Mouse (Mus musculus) gastrocnemius, postnatal 14 days (tissue): ENCODE results near the gene Tollip. TPM values are rescaled to one million over a fixed set of nuclear protein-coding genes. Genes with fewer than 3 reads are reported as not detected.

Source experiments
- DNase-seq: peaks from one replicate; pipeline ENCODE4 v3.0.0; 2021; ENCODE audit warnings: mixed read lengths
- intact Hi-C: fragments of 180-260 bp; cut with DNase I; formaldehyde crosslinking; loops from one replicate; pipeline ENCODE4 v1.15.1; 2025; ENCODE audit warnings: low total_unique reads
- long read RNA-seq, 2 experiments: library from polyadenylated mRNA; stranded (forward); transcript quantifications; one replicate each; pipeline ENCODE4 v2.0.0; 2021
- total RNA-seq, 2 experiments: library from RNA; stranded (reverse); gene quantifications; 2 replicates each; pipeline ENCODE4 v1.2.3; 2021

Gene Tollip
- 10 to 100 TPM; 24.7 to 25.6 TPM for total RNA-seq
- long read RNA-seq, experiment 1, transcript Tollip-203 (7 exons, 1,892 nt) = minor isoform, 6 of 50 reads
- long read RNA-seq, experiment 1, transcript Tollip-201 (6 exons, 3,788 nt) = major isoform, 36 of 50 reads
- long read RNA-seq, experiment 1, partial matches to known transcripts = 8 of 50 reads
- long read RNA-seq, experiment 1, other reads (novel, unspliced or antisense) = 0 of 50 reads
- long read RNA-seq, experiment 2, transcript Tollip-201 (6 exons, 3,788 nt) = major isoform, 46 of 54 reads
- long read RNA-seq, experiment 2, transcript Tollip-203 (7 exons, 1,892 nt) = minor isoform, 5 of 54 reads
- long read RNA-seq, experiment 2, partial matches to known transcripts = 0 of 54 reads
- long read RNA-seq, experiment 2, other reads (novel, unspliced or antisense) = 3 of 54 reads

DNA sequence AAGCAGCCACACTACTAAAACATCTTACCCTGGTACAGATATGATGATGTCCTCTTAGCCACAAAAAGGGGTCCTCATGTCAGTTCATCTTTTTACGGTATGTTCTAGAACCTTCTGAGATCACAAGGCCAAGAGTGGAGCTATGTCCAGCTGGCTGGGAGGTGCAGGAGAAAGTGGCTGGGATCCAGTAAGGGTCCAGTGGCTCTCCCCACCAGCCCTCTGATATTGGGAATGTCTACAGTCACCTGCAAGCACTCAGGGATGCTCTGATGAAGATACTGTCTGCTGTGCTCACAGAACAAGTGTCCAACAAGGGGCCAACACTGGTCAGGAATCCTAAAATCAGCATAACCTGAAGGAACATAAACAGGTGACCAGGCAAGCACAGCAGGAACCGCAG, at the start of gene Tollip:
Tollip (minus strand) TSS at position 101 of the 400 bp plus-strand sequence.
- intact Hi-C loops = no loop called here
- no peak for DNase-seq

DNA sequence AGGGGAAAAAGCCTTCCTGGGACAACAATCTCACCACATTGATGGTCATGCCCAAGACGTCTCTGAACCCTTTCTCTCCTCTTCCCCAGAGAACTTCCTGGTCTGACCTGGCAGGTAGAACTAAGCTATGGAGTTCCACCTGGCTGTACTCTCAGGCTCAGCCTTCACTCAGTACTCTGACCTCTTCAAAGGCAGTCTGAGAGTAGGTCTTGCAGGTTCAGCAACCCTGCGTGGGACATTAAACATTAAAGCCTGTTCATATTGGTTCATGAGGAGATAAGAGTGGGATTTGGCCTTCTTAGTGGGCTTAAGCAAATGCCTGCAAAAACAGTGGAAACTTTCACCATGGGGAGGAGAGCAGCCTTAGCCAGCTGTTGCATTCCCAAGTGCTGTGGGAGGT, 48.0 kb upstream of the Tollip start:
- intact Hi-C loops = no loop called here
- no peak for DNase-seq

DNA sequence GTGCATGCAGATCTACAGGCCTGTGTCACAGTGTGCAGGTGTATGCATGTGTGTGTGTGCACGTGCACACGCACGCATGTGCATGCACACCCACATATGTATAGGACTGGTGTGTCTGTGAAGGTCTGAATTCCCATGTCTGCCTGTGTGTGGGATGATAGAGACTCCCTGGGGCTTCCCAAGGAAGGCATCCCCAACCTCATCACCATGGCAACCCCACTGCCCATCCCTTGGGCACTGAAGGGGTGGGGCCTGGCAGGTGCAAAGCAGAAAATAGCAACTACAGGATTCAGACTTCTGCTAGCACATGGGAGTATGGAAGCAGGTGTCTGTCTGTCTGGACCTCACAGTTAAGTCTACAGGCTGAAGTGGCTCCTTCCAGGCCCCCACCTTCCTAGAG, 44.2 kb upstream of the Tollip start:
- DNase-seq = no peak
- intact Hi-C loops = no loop called here

DNA sequence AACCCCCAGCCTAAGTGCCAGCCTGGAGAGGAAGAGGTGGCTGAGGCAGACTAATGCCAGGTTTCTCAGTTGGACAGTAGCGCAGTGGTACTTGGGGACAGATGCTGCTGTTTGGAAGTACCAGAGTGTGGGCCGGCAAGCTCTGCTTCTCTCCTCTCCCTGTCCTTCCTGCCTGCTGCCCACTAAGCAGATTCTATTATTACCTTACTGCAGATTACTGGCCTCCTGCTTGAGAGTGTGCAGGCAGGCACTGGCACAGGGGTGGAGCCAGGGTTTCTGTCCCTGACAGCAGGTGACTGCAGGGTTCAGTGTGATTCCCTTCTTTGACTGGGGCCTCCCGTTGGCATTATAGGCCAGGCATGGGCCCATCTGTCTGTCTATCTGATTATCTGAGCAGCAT, 43.2 kb upstream of the Tollip start:
- intact Hi-C loops = no loop called here
- DNase-seq = no peak

GRCm38 (mm10) chr7:141960926-141961325, 42.6 kb upstream of the Tollip start:
- intact Hi-C loops = no loop called here
- no peak for DNase-seq

GRCm38 (mm10) chr7:141959133-141959532, 40.8 kb upstream of the Tollip start:
- intact Hi-C loops = no loop called here

DNA sequence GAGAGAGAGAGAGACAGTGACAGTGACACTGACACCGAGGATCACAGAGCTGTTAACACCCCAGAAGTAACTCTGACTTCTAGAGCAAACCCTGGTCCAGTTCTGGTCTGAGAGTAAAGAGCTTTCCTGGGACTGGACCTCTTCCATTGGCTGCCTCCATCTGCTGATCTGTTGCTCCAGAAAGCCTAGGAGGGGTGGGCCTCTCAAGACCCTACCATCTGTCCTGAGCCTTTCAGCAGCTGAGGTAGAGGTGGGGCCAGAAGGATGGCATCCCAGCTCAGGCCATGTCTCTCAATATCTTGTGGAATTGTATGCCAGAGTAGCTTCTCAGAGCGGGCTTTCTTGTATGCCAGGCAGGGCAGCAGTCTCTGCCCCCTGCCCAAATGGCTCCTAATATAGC, 39.9 kb upstream of the Tollip start:
- intact Hi-C loops = no loop called here
- DNase-seq = no peak

More at GRCm38 (mm10) chr7:141959133-141959532, 40.8 kb upstream of the Tollip start:
- DNase-seq = no peak

DNA sequence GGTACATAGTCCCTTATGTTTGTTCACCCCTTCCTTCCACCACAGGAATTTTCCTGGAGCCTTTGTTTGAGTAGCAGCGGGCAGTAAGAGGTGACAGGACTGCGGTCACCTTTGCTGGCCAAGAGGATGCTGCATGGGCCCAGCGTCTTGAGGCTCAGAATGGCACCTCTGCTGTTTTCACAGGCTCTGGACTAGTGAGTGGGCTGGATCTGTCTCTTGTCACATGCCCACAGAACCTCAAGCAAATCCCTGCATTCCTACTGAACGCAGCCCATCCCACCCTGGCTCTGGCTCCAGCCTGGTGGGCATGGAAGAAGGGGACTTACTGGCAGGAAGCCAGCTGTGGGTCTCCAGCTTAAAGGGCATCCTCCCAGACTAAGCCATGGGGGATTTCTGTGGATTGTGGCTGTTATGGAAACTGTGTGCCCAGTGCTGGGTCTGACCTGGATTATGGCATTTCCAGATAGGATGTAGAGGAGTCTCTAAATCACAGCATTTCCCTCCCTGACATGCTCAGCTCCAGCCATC, 39.3 kb upstream of the Tollip start:
- intact Hi-C loops = no loop called here
- DNase-seq = no peak

DNA sequence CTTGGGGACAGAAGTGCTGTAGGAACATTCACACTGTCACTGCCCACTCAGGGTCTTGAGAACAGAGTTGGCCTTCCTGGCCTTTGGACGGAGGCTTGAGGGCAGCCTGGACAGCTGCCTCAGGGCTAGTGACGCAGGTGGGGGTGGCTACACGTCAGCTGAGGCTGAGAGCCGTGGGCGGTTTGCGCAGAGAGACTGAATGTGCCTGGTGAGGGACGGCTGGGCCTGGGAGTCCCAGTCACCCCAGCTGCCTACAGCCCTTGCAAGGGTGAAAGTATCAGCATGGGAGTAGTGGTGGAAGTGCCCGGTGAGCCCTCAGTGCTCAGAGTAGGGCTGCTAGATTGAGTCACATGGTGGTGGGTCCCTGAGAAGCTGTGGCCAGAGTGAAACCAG, 37.9 kb upstream of the Tollip start:
- no peak for DNase-seq
- intact Hi-C loops = no loop called here

DNA sequence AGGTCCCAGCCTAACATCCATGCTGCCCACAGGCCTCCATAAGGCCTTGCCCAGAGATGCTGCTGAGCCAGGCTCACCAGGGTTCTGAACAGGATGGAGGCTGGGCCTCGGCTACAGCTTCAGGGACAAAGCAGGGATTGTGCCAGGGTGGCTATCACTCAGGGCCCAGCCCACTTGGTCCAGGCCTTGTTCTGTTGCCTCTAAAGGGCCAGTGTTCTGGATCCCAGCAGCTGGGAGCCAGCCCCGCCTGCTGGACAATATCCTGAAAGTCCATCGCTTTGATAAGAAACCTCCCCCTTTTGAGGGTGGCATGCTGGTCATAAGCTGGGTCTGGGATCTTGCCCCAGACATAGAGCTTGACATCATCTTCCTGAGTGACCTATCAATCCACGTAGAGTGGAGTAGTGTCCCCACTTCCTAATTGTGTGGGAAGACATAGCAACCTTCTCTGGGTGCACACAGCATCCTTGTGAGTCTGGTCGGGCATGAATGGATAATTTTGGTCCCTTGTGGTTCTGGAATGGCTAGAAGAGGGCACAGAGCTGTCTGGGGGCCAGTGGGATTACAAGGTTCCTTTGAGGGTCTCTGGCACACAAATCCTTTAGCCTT, 37.4 kb upstream of the Tollip start:
- DNase-seq = no peak
- intact Hi-C loops = no loop called here

DNA sequence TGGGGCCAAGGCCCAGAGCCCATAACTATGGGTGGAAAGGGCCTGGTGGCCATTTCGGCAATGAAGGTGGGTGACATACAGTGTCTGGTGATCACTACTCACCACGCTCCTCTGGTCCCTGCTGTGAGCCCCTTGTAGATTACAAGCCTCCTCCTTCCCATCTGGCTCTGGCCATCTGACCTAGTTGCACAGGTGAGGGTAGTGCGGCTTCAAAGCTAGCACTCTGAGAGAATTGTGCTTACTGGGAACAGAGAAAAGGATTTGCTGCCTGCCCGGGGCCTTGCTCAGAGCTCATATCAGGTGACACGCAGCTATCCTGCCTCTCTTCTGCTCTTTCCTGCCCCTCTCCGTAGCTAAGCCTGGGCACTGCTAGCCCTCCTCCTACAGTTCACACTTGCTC, 35.3 kb upstream of the Tollip start:
- no peak for DNase-seq
- intact Hi-C loops = no loop called here

DNA sequence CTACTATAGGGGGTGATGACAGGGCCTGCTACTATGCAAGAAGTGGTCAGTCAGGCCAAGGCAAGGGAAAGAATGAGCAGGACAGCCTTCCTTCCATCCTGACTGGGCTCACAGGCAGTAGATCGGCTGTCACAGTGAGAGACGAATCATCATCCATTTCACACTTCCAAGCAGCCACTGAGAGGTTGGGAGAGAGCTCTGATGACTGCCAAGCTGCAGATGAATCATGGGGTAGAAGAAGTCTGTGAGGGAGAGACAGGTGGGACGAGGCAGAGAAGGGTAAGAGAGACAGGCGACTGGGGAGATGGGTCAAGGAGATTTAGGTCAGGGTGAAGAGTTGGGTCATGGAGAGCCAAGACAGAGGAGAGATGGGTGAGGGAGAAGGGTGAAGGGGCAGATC, 34.6 kb upstream of the Tollip start:
- intact Hi-C loops = no loop called here
- no peak for DNase-seq

DNA sequence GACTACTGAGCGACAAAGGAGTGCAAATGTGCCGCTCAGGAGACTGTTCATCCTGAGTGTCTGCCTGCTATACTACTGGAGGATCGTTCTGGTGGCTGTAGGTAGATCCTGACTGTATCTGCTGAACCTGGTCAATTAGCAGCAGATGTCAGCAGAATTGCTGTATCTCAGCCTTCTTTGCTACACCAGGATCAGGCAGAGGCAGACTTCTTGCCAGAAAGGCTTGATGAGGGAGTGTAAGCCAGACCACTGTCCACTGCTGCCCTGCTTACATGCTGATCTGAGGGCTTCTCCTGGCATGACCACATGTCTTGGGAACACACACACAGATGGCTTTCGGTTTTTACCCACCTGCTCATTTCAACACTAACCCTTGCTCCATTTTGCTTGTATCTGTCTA, 33.5 kb upstream of the Tollip start:
- intact Hi-C loops = no loop called here
- DNase-seq = no peak

- intact Hi-C loops = no loop called here
- no peak for DNase-seq
These were observed 32.1 kb upstream of the Tollip start for GRCm38 (mm10) chr7:141950104-141951013.

DNA sequence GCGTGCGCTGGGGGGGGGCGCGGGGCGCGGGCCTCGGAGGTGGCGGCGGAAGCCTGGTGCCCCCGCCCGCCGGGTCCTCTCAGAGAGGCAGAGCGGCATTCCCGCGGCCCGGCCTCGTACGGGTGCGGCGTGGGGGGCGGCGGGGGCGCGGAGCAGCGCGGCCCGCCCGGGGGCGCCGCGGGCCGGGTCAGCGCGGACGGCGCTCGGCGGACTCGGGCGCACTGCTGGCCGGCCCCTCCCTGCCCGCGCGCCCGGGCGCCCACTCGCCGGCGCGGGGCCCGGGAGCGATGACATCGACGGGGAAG, 31.4 kb upstream of the Tollip start:
- intact Hi-C loops = no loop called here
- no peak for DNase-seq

DNA sequence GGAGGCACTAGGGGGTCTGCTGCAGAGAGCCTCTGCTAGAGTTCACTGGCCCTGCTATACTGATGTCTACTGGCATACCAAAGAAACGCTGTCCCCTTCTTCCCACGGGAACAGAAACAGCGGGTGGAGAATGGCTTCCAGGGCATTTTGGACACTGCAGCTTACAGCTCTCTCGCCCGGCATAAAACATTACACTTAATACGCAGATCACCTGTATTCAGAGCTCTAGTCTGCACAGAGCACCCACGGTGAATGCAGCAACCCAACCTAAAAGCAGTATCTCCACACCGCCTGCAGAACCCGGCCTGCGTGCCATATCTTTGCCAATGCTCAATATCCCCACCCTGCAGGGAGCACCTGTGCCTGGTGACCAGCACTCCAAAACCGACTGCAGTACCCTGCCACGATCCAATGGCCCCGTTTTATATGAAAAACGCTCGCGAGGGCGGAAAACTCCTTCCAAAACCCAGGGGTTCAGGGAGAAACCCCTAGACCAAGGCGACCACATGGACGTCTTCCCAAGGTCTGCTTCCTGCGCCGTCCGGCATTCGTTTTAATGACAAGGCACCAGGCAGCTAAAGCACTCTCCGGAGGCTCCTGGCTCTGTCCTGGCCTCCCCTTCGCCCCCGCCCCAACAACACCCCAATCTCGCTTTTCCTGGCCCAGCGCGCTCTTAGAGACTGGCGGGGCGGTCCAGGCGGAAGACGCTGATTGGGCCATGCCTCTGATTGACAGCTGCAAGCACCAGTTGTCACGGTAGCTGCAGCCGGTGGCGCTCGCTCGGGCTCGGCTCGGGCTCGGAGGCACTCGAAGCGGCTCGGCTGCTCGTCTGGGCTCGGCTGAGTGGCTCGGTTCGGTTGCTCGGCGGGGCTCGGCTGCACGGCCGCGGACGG, 30.8 kb upstream of the Tollip start, which contains the start of gene Brsk2:
Brsk2 (plus strand) TSS at position 846 of the 893 bp plus-strand sequence.
- intact Hi-C loops = no loop called here
- peak; percentile 94 for DNase-seq

DNA sequence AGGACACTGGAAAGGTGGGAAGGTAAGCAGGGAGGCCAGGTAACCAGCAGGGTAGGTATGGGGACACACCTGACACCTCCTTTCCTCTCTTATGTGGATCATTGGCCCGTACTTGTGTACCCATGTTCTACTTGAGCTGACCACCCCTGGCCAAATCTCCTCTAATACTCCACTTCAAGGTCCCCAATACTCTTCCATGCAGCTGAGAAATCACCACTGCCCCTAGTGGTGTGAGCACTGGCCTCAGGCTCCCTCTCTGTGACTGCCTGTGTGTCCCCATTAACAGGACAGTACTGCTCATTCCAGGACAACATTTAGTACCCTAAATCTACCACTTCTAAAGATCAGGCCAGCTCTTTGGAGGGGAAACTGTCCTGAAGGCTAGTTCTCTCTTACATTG, 29.7 kb upstream of the Tollip start:
- no peak for DNase-seq
- intact Hi-C loops = no loop called here

GRCm38 (mm10) chr7:141947512-141947911, 29.2 kb upstream of the Tollip start:
- DNase-seq = no peak
- intact Hi-C loops = no loop called here

DNA sequence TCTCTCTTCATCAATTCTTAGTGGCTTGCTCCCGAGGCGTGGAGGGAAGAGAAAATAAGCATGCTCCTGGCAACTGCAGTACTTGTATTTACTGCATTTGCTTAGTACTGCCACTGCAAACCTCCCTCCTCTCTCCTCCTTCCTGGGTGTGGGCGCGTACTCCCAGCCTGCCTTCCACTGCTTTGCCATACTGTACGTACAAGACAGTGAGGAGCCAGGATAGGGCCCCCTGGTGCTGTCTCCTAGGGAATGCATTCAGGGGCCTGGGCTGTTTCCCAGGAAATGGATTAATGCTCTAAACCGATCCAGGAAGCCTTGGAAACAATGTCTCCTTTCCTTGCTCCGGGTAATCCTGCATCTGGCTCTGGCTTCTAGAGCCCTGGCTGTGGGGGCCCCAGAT, 27.6 kb upstream of the Tollip start:
- no peak for DNase-seq
- intact Hi-C loops = no loop called here
